Mouse (Mus musculus) spleen, adult 2 months (tissue): ENCODE measurements at regions not wholly inside any gene's neighbourhood (a gene's known extent, or its start where the extent isn't known, plus 50 kb on each side); places are given as distances from the start of the nearest gene placed in this dataset.

Source experiments
- CTCF ChIP-seq: fragments of 200-500 bp; IDR thresholded peaks from 2 replicates; pipeline ENCODE4 v1.5.1; 2011; ENCODE audit warnings: mild to moderate bottlenecking, inconsistent platforms; ENCODE audit not compliant: insufficient read depth, insufficient read length, insufficient replicate concordance; ENCODE audit errors: extremely low read depth
- POLR2A ChIP-seq: fragments of 200-500 bp; IDR thresholded peaks from 2 replicates; pipeline ENCODE4 v1.6.1; 2011; ENCODE audit warnings: low read depth, low read length, inconsistent platforms

DNA sequence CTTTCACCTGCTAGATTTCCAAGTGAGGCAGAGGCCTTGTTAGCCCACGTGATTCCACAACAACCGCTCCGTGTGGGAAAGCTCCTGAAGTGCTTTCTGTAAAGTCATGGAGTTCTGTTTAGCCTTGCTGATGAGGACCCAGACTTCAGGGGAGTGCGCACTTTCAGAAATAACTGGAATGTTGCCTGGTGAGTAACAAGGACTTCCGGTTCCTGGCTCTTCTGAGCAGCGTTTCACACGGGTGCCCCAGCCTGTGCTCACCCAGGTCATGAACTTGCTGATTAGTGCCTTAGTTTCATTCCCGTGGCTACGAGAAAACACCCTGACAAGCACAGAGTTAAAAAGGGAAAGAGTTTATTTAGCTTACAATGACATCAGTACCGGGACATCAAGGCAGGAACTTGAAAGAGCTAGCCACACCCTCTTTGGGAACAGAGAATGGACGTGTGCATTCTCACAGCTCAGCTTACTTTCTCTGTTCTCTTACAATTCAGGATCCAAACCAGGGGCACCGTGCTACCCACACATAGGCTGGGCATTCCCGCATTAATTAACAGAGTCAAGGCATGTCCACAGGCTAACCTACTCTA lies 85.8 kb downstream of the Bach1 start:
- TF ChIP-seq CTCF, result no peak
- TF ChIP-seq POLR2A, result no peak
